Mouse (Mus musculus): ENCODE results near the gene Yap1. TPM values are rescaled to one million over a fixed set of nuclear protein-coding genes. Genes with fewer than 3 reads are reported as not detected.

Gene Yap1
- polyA plus RNA-seq, 1 experiment from 2014 or later: 0.03 TPM

GRCm38 (mm10) chr9:7959301-7959700, 45.1 kb downstream of the Yap1 start:
- no peak overlapping the region for H3K27ac ChIP-seq
- whole genome bisulfite sequencing (ENCODE audit: missing documents): 91% methylated on average over 2 of the region's 2 CpGs
- no peak overlapping the region for H3K4me3 ChIP-seq (ENCODE audit: inconsistent target)
- H3K79me2 ChIP-seq (ENCODE audit: inconsistent target): no peaks in the 10 kb centered on the region
- no peaks in the 10 kb centered on the region for H3K36me3 ChIP-seq (ENCODE audit: inconsistent target)

- H3K27ac ChIP-seq: no peak overlapping the region
- no peaks in the 10 kb centered on the region for H3K36me3 ChIP-seq (ENCODE audit: inconsistent target)
- WGBS (ENCODE audit: missing documents): 92% methylated on average over 5 of the region's 7 CpGs
- no peak overlapping the region for H3K4me3 ChIP-seq (ENCODE audit: inconsistent target)
- no peaks in the 10 kb centered on the region for H3K79me2 ChIP-seq (ENCODE audit: inconsistent target)
Observed at GRCm38 (mm10) chr9:7958025-7958593, 46.3 kb downstream of the Yap1 start.

GRCm38 (mm10) chr9:7957407-7957806, 47.0 kb downstream of the Yap1 start:
- Histone ChIP-seq H3K36me3 (ENCODE audit: inconsistent target) (no peaks in the 10 kb centered on the region), H3K79me2 (ENCODE audit: inconsistent target) (no peaks in the 10 kb centered on the region), H3K27ac (no peak overlapping the region), H3K4me3 (ENCODE audit: inconsistent target) (no peak overlapping the region)
- 86% methylated on average over 2 of the region's 2 CpGs for WGBS (ENCODE audit: missing documents)

- H3K36me3 ChIP-seq (ENCODE audit: inconsistent target): no peaks in the 10 kb centered on the region
- no peaks in the 10 kb centered on the region for H3K79me2 ChIP-seq (ENCODE audit: inconsistent target)
- H3K27ac ChIP-seq: no peak overlapping the region
- H3K4me3 ChIP-seq (ENCODE audit: inconsistent target): no peak overlapping the region
- WGBS (ENCODE audit: missing documents): 96% methylated on average over 8 of the region's 8 CpGs
Observed at GRCm38 (mm10) chr9:7956400-7956799, 48.0 kb downstream of the Yap1 start.

GRCm38 (mm10) chr9:7952886-7953285, 51.5 kb downstream of the Yap1 start:
- 88% methylated on average over 5 of the region's 5 CpGs for WGBS (ENCODE audit: missing documents)

GRCm38 (mm10) chr9:7950211-7950644, 54.2 kb downstream of the Yap1 start:
- Histone ChIP-seq H3K36me3 (ENCODE audit: inconsistent target) (no peaks in the 10 kb centered on the region), H3K4me3 (ENCODE audit: inconsistent target) (no peak overlapping the region), H3K27ac (no peak overlapping the region), H3K79me2 (ENCODE audit: inconsistent target) (no peaks in the 10 kb centered on the region)
- 86% methylated on average over 7 of the region's 7 CpGs for WGBS (ENCODE audit: missing documents)

More at GRCm38 (mm10) chr9:7952886-7953285, 51.5 kb downstream of the Yap1 start:
- Histone ChIP-seq H3K79me2 (ENCODE audit: inconsistent target) (no peaks in the 10 kb centered on the region), H3K27ac (no peak overlapping the region), H3K4me3 (ENCODE audit: inconsistent target) (no peak overlapping the region), H3K36me3 (ENCODE audit: inconsistent target) (no peaks in the 10 kb centered on the region)

GRCm38 (mm10) chr9:7947946-7948345, 56.5 kb downstream of the Yap1 start:
- Histone ChIP-seq H3K36me3 (ENCODE audit: inconsistent target) (no peaks in the 10 kb centered on the region), H3K27ac (no peak overlapping the region), H3K79me2 (ENCODE audit: inconsistent target) (no peaks in the 10 kb centered on the region), H3K4me3 (ENCODE audit: inconsistent target) (no peak overlapping the region)
- WGBS (ENCODE audit: missing documents): 96% methylated on average over 4 of the region's 4 CpGs

GRCm38 (mm10) chr9:7943796-7944462, 60.5 kb downstream of the Yap1 start:
- WGBS (ENCODE audit: missing documents): 58% methylated on average over 7 of the region's 7 CpGs
- Histone ChIP-seq H3K36me3 (ENCODE audit: inconsistent target) (no peaks in the 10 kb centered on the region), H3K79me2 (ENCODE audit: inconsistent target) (no peaks in the 10 kb centered on the region), H3K4me3 (ENCODE audit: inconsistent target) (no peak overlapping the region), H3K27ac (no peak overlapping the region)

GRCm38 (mm10) chr9:7942701-7943100, 61.7 kb downstream of the Yap1 start:
- no peak overlapping the region for H3K4me3 ChIP-seq (ENCODE audit: inconsistent target)
- no peak overlapping the region for H3K27ac ChIP-seq
- WGBS (ENCODE audit: missing documents): 95% methylated on average over 8 of the region's 8 CpGs
- H3K79me2 ChIP-seq (ENCODE audit: inconsistent target): no peaks in the 10 kb centered on the region
- H3K36me3 ChIP-seq (ENCODE audit: inconsistent target): no peaks in the 10 kb centered on the region

GRCm38 (mm10) chr9:7940075-7940474, 64.3 kb downstream of the Yap1 start:
- WGBS (ENCODE audit: missing documents): 89% methylated on average over 4 of the region's 4 CpGs
- Histone ChIP-seq H3K36me3 (ENCODE audit: inconsistent target) (no peaks in the 10 kb centered on the region), H3K4me3 (ENCODE audit: inconsistent target) (no peak overlapping the region), H3K79me2 (ENCODE audit: inconsistent target) (no peaks in the 10 kb centered on the region), H3K27ac (no peak overlapping the region)

GRCm38 (mm10) chr9:7934419-7934818, 70.0 kb downstream of the Yap1 start:
- Histone ChIP-seq H3K27ac (no peak overlapping the region), H3K36me3 (ENCODE audit: inconsistent target) (no peaks in the 10 kb centered on the region), H3K4me3 (ENCODE audit: inconsistent target) (no peak overlapping the region), H3K79me2 (ENCODE audit: inconsistent target) (no peaks in the 10 kb centered on the region)
- WGBS (ENCODE audit: missing documents): 91% methylated on average over 9 of the region's 10 CpGs

- 75% methylated on average over 6 of the region's 6 CpGs for WGBS (ENCODE audit: missing documents)
- H3K27ac ChIP-seq: no peak overlapping the region
- no peaks in the 10 kb centered on the region for H3K79me2 ChIP-seq (ENCODE audit: inconsistent target)
- H3K4me3 ChIP-seq (ENCODE audit: inconsistent target): no peak overlapping the region
- H3K36me3 ChIP-seq (ENCODE audit: inconsistent target): no peaks in the 10 kb centered on the region
Observed at GRCm38 (mm10) chr9:7929552-7929951, 74.8 kb downstream of the Yap1 start.

GRCm38 (mm10) chr9:7928866-7929265, 75.5 kb downstream of the Yap1 start:
- no peaks in the 10 kb centered on the region for H3K36me3 ChIP-seq (ENCODE audit: inconsistent target)
- no peak overlapping the region for H3K4me3 ChIP-seq (ENCODE audit: inconsistent target)
- no peaks in the 10 kb centered on the region for H3K79me2 ChIP-seq (ENCODE audit: inconsistent target)
- H3K27ac ChIP-seq: no peak overlapping the region
- WGBS (ENCODE audit: missing documents): 90% methylated on average over 3 of the region's 3 CpGs

GRCm38 (mm10) chr9:7928207-7928793, 76.1 kb downstream of the Yap1 start:
- WGBS (ENCODE audit: missing documents): 100% methylated on average over 3 of the region's 3 CpGs
- Histone ChIP-seq H3K36me3 (ENCODE audit: inconsistent target) (no peaks in the 10 kb centered on the region), H3K79me2 (ENCODE audit: inconsistent target) (no peaks in the 10 kb centered on the region), H3K4me3 (ENCODE audit: inconsistent target) (no peak overlapping the region), H3K27ac (no peak overlapping the region)

- H3K79me2 ChIP-seq (ENCODE audit: inconsistent target): no peaks in the 10 kb centered on the region
- WGBS (ENCODE audit: missing documents): 88% methylated on average over 8 of the region's 8 CpGs
- no peak overlapping the region for H3K27ac ChIP-seq
- H3K36me3 ChIP-seq (ENCODE audit: inconsistent target): no peaks in the 10 kb centered on the region
- H3K4me3 ChIP-seq (ENCODE audit: inconsistent target): no peak overlapping the region
Observed at GRCm38 (mm10) chr9:7914925-7915324, 89.5 kb downstream of the Yap1 start.

All from macrophage (primary cell).